Mouse (Mus musculus): ENCODE results near the gene Mon2. TPM values are rescaled to one million over a fixed set of nuclear protein-coding genes. Genes with fewer than 3 reads are reported as not detected.
A peak's percentile ranks its signal among the peaks of the same experiment; 100 is the strongest.
"Not testable (repeated sequence)": the region's sequence is repeated elsewhere in the genome, so short reads cannot be mapped to it uniquely, and the experiment has no call there.

Gene Mon2
- polyA plus RNA-seq, 1 experiment from 2014 or later, result 24.9 TPM

GRCm38 (mm10) chr10:123052021-123052420 is 24.3 kb downstream of the Mon2 start:
- no peaks in the 10 kb centered on the region; the same call in 1 of the 2 replicates for H3K36me3 ChIP-seq (ENCODE audit: control insufficient read depth, insufficient read depth, low read length)
- 91% methylated on average over 7 of the region's 7 CpGs for WGBS
- no peak overlapping the region for H3K4me2 ChIP-seq
- ATAC-seq (ENCODE audit: low FRiP score), result no peak
- no peak overlapping the region for H3K27ac ChIP-seq (ENCODE audit: low read depth, low read length)
- no peaks in the 10 kb centered on the region for H3K4me1 ChIP-seq (ENCODE audit: control insufficient read depth, insufficient read depth, low read length)
- no peak overlapping the region for H3K9ac ChIP-seq (ENCODE audit: low read length)
- H3K4me3 ChIP-seq (ENCODE audit: low read depth, low read length), result no peak overlapping the region
- peak; percentile 77 for DNase-seq (ENCODE audit: low spot score, missing footprints)
- no peaks in the 10 kb centered on the region for H3K9me3 ChIP-seq (ENCODE audit: control insufficient read depth, low read length)
- H3K27me3 ChIP-seq (ENCODE audit: control insufficient read depth, insufficient read depth, low read length), result no peaks in the 10 kb centered on the region

GRCm38 (mm10) chr10:123048730-123049129 is 27.6 kb downstream of the Mon2 start:
- 95% methylated on average over 1 of the region's 1 CpGs for WGBS
- DNase-seq (ENCODE audit: low spot score, missing footprints), result no peak
- H3K9ac ChIP-seq (ENCODE audit: low read length), result no peak overlapping the region
- no peak overlapping the region for H3K4me3 ChIP-seq (ENCODE audit: low read depth, low read length)
- no peaks in the 10 kb centered on the region for H3K4me1 ChIP-seq (ENCODE audit: control insufficient read depth, insufficient read depth, low read length)
- H3K27ac ChIP-seq (ENCODE audit: low read depth, low read length), result no peak overlapping the region
- H3K36me3 ChIP-seq (ENCODE audit: control insufficient read depth, insufficient read depth, low read length), result no peaks in the 10 kb centered on the region; the same call in 1 of the 2 replicates
- no peak overlapping the region for H3K4me2 ChIP-seq
- H3K27me3 ChIP-seq (ENCODE audit: control insufficient read depth, insufficient read depth, low read length), result no peaks in the 10 kb centered on the region
- H3K9me3 ChIP-seq (ENCODE audit: control insufficient read depth, low read length), result no peaks in the 10 kb centered on the region
- ATAC-seq (ENCODE audit: low FRiP score), result no peak

GRCm38 (mm10) chr10:123039936-123040335 is 36.4 kb downstream of the Mon2 start:
- Histone ChIP-seq H3K4me2 (no peak overlapping the region), H3K4me3 (ENCODE audit: low read depth, low read length) (no peak overlapping the region), H3K9me3 (ENCODE audit: control insufficient read depth, low read length) (no peaks in the 10 kb centered on the region), H3K27me3 (ENCODE audit: control insufficient read depth, insufficient read depth, low read length) (no peaks in the 10 kb centered on the region), H3K4me1 (ENCODE audit: control insufficient read depth, insufficient read depth, low read length) (no peaks in the 10 kb centered on the region), H3K36me3 (ENCODE audit: control insufficient read depth, insufficient read depth, low read length) (peaks cover 6% of the 10 kb centered on the region; the same call in 1 of the 2 replicates), H3K27ac (ENCODE audit: low read depth, low read length) (no peak overlapping the region), H3K9ac (ENCODE audit: low read length) (no peak overlapping the region)
- WGBS, result 66% methylated on average over 2 of the region's 2 CpGs
- ATAC-seq (ENCODE audit: low FRiP score) (no peak), DNase-seq (ENCODE audit: low spot score, missing footprints) (peak; percentile 75)

- no peaks in the 10 kb centered on the region for H3K9me3 ChIP-seq (ENCODE audit: control insufficient read depth, low read length)
- H3K4me1 ChIP-seq (ENCODE audit: control insufficient read depth, insufficient read depth, low read length), result no peaks in the 10 kb centered on the region
- H3K4me2 ChIP-seq, result no peak overlapping the region
- H3K36me3 ChIP-seq (ENCODE audit: control insufficient read depth, insufficient read depth, low read length), result peaks cover 2% of the 10 kb centered on the region; the same call in 1 of the 2 replicates
- no peak for ATAC-seq (ENCODE audit: low FRiP score)
- no peak for DNase-seq (ENCODE audit: low spot score, missing footprints)
- no peaks in the 10 kb centered on the region for H3K27me3 ChIP-seq (ENCODE audit: control insufficient read depth, insufficient read depth, low read length)
- no peak overlapping the region for H3K9ac ChIP-seq (ENCODE audit: low read length)
- WGBS, result 92% methylated on average over 14 of the region's 14 CpGs
- H3K4me3 ChIP-seq (ENCODE audit: low read depth, low read length), result no peak overlapping the region
- no peak overlapping the region for H3K27ac ChIP-seq (ENCODE audit: low read depth, low read length)
Observed at GRCm38 (mm10) chr10:123032078-123032646, 44.1 kb downstream of the Mon2 start.

- H3K4me3 ChIP-seq (ENCODE audit: low read depth, low read length), result no peak overlapping the region
- H3K27ac ChIP-seq (ENCODE audit: low read depth, low read length), result no peak overlapping the region
- no peaks in the 10 kb centered on the region for H3K9me3 ChIP-seq (ENCODE audit: control insufficient read depth, low read length)
- H3K9ac ChIP-seq (ENCODE audit: low read length), result no peak overlapping the region
- ATAC-seq (ENCODE audit: low FRiP score), result no peak
- 96% methylated on average over 8 of the region's 8 CpGs for WGBS
- DNase-seq (ENCODE audit: low spot score, missing footprints), result no peak
- no peaks in the 10 kb centered on the region for H3K27me3 ChIP-seq (ENCODE audit: control insufficient read depth, insufficient read depth, low read length)
- H3K4me2 ChIP-seq, result no peak overlapping the region
- no peaks in the 10 kb centered on the region for H3K4me1 ChIP-seq (ENCODE audit: control insufficient read depth, insufficient read depth, low read length)
- H3K36me3 ChIP-seq (ENCODE audit: control insufficient read depth, insufficient read depth, low read length), result peaks cover 2% of the 10 kb centered on the region; the same call in 1 of the 2 replicates
Observed at GRCm38 (mm10) chr10:123031449-123031848, 44.9 kb downstream of the Mon2 start.

GRCm38 (mm10) chr10:123030589-123030988 is 45.7 kb downstream of the Mon2 start:
- Histone ChIP-seq H3K4me1 (ENCODE audit: control insufficient read depth, insufficient read depth, low read length) (no peaks in the 10 kb centered on the region), H3K27ac (ENCODE audit: low read depth, low read length) (no peak overlapping the region), H3K36me3 (ENCODE audit: control insufficient read depth, insufficient read depth, low read length) (peaks cover 2% of the 10 kb centered on the region; the same call in 1 of the 2 replicates), H3K4me2 (no peak overlapping the region), H3K27me3 (ENCODE audit: control insufficient read depth, insufficient read depth, low read length) (no peaks in the 10 kb centered on the region), H3K9me3 (ENCODE audit: control insufficient read depth, low read length) (no peaks in the 10 kb centered on the region), H3K4me3 (ENCODE audit: low read depth, low read length) (no peak overlapping the region), H3K9ac (ENCODE audit: low read length) (no peak overlapping the region)
- no peak for ATAC-seq (ENCODE audit: low FRiP score)
- WGBS, result 93% methylated on average over 9 of the region's 9 CpGs
- no peak for DNase-seq (ENCODE audit: low spot score, missing footprints)

- H3K9me3 ChIP-seq (ENCODE audit: control insufficient read depth, low read length), result no peaks in the 10 kb centered on the region
- WGBS, result 89% methylated on average over 4 of the region's 4 CpGs
- no peak overlapping the region for H3K27ac ChIP-seq (ENCODE audit: low read depth, low read length)
- ATAC-seq (ENCODE audit: low FRiP score) (no peak), DNase-seq (ENCODE audit: low spot score, missing footprints) (peak; percentile 72)
- H3K4me1 ChIP-seq (ENCODE audit: control insufficient read depth, insufficient read depth, low read length), result no peaks in the 10 kb centered on the region
- peaks cover 2% of the 10 kb centered on the region; the same call in 1 of the 2 replicates for H3K36me3 ChIP-seq (ENCODE audit: control insufficient read depth, insufficient read depth, low read length)
- H3K27me3 ChIP-seq (ENCODE audit: control insufficient read depth, insufficient read depth, low read length), result no peaks in the 10 kb centered on the region
- H3K4me2 ChIP-seq, result no peak overlapping the region
- no peak overlapping the region for H3K4me3 ChIP-seq (ENCODE audit: low read depth, low read length)
- H3K9ac ChIP-seq (ENCODE audit: low read length), result no peak overlapping the region
Observed at GRCm38 (mm10) chr10:123028949-123029348, 47.4 kb downstream of the Mon2 start.

GRCm38 (mm10) chr10:123026736-123027135 is 49.6 kb downstream of the Mon2 start:
- not testable (repeated sequence) for H3K27ac ChIP-seq (ENCODE audit: low read depth, low read length); DNase-seq (ENCODE audit: low spot score, missing footprints); H3K36me3 ChIP-seq (ENCODE audit: control insufficient read depth, insufficient read depth, low read length)

GRCm38 (mm10) chr10:123013435-123013834 is 62.9 kb downstream of the Mon2 start:
- peaks cover 2% of the 10 kb centered on the region; the same call in 1 of the 2 replicates for H3K36me3 ChIP-seq (ENCODE audit: control insufficient read depth, insufficient read depth, low read length)
- H3K4me3 ChIP-seq (ENCODE audit: low read depth, low read length), result no peak overlapping the region
- DNase-seq (ENCODE audit: low spot score, missing footprints), result no peak
- H3K27ac ChIP-seq (ENCODE audit: low read depth, low read length), result no peak overlapping the region
- no peaks in the 10 kb centered on the region for H3K4me1 ChIP-seq (ENCODE audit: control insufficient read depth, insufficient read depth, low read length)
- H3K27me3 ChIP-seq (ENCODE audit: control insufficient read depth, insufficient read depth, low read length), result no peaks in the 10 kb centered on the region
- H3K9ac ChIP-seq (ENCODE audit: low read length), result no peak overlapping the region
- 34% methylated on average over 18 of the region's 18 CpGs for WGBS
- H3K9me3 ChIP-seq (ENCODE audit: control insufficient read depth, low read length), result no peaks in the 10 kb centered on the region
- H3K4me2 ChIP-seq, result no peak overlapping the region
- ATAC-seq (ENCODE audit: low FRiP score), result peak; percentile 73; the same call in 1 of the 2 replicates

More at GRCm38 (mm10) chr10:123026736-123027135, 49.6 kb downstream of the Mon2 start:
- not testable (repeated sequence) for H3K4me3 ChIP-seq (ENCODE audit: low read depth, low read length); H3K9ac ChIP-seq (ENCODE audit: low read length); H3K27me3 ChIP-seq (ENCODE audit: control insufficient read depth, insufficient read depth, low read length); H3K9me3 ChIP-seq (ENCODE audit: control insufficient read depth, low read length); ATAC-seq (ENCODE audit: low FRiP score); H3K4me2 ChIP-seq; H3K4me1 ChIP-seq (ENCODE audit: control insufficient read depth, insufficient read depth, low read length)
- 96% methylated on average over 4 of the region's 4 CpGs for WGBS
